Mouse (Mus musculus) mature B cell (primary cell): ENCODE results near the gene Rhox8.
"Not testable (repeated sequence)": the region's sequence is repeated elsewhere in the genome, so short reads cannot be mapped to it uniquely, and the experiment has no call there.

Experiments used
- in situ Hi-C: fragments of 300-500 bp; cut with MboI; formaldehyde crosslinking; loops from 2 replicates; pipeline ENCODE4 v1.14.3; 2019

Rhox8 gene

DNA sequence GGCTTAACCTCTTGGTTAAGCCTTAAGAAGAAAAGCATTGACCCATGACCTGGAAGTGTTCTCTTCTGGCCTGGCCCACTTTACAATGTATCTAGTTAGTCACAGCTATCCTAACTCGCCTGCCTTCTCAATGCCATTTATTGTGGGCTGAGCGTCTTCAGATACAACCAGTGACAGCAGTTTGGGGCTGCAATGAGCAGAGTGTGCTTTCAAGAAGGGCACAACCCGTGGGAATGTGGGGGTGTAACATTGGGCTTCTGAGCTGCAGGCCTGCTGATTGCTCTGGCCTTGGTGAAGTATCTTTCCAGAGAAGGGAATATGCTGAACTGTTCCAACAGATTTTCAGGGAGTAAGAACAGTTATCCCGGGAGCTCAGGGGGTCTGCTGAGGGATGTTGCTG lies at the start of gene Rhox8:
Gene Rhox8 (minus strand): TSS at position 101 of the 400 bp plus-strand sequence.
- in situ Hi-C loops = no loop called here

DNA sequence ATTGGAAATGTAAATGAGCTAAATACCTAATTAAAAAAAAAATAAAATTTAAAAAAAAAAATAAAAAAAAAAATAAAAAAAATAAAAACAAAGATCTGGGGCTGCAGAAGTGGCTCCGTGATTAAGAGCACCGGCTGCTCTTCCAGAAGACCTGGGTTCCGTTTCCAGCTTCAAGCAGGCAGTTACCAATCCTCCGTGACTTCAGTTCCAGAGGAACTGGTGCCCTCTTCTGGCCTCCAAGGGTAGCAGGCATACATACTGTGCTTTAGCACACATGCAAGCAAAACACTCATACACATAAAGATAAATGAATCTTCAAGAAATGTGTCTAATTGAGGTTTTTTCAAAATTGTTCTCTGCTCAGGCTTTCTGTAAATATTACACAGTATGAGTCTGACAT lies 37.6 kb upstream of the Rhox8 start:
- in situ Hi-C loops = no loop called here

DNA sequence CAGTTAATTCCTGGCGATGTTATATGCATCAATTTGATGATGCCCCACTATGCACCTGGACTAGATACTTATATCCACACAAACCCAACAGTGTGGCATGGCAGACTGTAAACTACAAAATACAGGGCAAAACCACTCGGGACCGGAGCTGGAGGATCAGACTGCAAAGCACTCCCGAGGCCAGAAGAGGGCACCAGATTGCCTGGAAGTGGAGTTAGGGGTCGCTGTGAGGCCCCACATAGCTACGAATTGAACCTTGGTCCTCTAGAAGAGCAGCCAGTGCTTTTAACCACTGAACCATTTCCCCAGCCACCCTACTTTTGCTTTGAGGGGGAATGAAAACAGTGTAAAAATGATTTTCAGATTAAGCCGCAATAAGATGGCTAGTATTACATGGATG lies 29.8 kb upstream of the Rhox8 start:
- in situ Hi-C loops = no loop called here

DNA sequence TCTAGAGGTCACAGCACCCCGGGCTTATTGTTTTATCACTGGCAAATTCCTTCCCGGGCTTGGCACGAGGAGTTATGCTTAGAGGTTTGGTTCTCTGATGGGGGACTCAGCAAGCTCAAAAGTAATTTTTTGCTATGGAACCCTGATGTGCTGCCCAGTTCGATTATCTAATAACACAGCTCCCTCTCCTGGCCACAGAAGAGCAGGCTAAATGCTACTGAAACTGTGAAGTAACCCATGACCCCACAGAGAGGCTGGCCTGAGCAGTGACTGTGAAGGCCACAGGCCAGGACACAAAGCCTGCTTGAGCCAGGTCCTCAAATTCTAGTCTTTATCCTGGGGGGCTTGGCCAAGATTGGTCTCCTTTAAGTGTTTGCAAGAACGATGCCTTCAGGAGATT lies 25.0 kb upstream of the Rhox8 start:
- in situ Hi-C loops = no loop called here

DNA sequence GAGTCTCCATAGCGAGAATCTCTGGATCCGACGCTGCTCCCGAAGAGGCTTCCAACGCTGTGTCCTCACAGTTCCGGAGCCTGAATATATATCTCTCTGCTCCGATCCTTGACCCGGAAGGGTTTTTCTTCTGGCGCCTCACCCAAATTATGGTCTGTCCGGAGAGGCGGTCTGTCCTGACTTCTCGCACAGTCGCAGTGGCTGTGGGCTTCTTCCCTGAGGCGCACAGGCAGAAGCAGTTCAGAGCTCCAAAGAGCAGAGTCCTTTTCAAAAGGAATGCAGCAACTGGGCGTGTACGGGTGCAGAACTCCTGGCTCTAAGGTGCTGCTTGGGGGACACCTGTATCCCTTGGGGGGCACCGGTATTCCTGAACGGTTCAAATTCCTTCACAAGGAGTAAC lies 22.9 kb upstream of the Rhox8 start, which contains the start of gene Rhox9:
Gene Rhox9 (minus strand): TSS at position 101 of the 400 bp plus-strand sequence.
- in situ Hi-C loops = not testable (repeated sequence)

DNA sequence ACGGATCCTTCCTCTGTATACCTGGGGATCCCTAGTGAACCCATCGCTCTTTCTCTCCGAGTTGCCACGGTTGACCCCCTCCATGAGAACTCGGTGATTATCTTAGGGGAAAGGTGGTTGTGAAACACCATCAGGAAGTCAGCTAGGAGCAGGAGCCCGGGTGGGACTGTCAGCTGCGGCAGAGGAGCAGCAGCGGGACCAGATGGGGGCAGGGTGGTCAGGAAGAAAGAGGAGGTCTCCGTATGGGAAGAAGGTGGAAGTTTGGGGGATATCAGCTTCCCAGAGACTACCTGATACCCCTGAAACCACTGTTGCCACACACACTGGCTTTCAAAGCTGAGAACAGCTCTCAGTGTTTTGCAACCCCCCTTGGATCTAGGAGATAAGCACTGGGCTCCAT lies 18.4 kb upstream of the Rhox8 start, which contains the start of gene Rhox7b:
Gene Rhox7b (minus strand): TSS at position 101 of the 400 bp plus-strand sequence.
- in situ Hi-C loops = not testable (repeated sequence)

DNA sequence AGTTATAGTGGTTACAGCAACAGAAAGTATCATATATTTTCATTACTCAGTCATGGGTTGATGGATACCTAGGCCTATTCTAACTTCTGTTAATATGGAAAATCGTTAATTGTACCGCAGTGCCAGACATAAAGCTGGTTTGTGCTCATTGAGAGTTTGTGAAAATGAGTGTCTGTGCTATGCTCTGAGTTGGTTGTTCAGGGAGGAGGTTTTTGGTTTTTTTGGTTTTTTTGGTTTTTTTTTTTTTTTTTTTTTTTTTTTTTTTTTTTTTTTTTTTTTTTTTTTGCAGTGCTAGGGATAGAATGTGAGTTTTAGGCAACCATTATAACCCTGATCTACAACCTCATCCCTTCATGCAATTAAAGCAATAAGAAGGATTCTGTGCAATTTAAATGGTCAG lies 7.1 kb downstream of the Rhox8 start:
- in situ Hi-C loops = no loop called here

DNA sequence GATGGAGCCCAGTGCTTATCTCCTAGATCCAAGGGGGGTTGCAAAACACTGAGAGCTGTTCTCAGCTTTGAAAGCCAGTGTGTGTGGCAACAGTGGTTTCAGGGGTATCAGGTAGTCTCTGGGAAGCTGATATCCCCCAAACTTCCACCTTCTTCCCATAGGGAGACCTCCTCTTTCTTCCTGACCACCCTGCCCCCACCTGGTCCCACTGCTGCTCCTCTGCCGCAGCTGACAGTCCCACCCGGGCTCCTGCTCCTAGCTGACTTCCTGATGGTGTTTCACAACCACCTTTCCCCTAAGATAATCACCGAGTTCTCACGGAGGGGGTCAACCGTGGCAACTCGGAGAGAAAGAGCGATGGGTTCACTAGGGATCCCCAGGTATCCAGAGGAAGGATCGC lies 47.4 kb downstream of the Rhox8 start, which contains the start of gene Rhox7a:
Gene Rhox7a (plus strand): TSS at position 301 of the 400 bp plus-strand sequence.
- in situ Hi-C loops = not testable (repeated sequence)

DNA sequence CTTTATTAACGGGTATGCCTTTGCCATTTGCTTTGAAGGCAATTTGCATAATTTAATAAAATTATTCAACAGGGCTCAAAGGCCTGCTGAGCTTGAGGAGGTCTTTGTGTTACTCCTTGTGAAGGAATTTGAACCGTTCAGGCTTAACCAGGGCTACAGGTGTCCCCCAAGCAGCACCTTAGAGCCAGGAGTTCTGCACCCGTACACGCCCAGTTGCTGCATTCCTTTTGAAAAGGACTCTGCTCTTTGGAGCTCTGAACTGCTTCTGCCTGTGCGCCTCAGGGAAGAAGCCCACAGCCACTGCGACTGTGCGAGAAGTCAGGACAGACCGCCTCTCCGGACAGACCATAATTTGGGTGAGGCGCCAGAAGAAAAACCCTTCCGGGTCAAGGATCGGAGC lies 52.1 kb downstream of the Rhox8 start, which contains the start of gene Rhox6:
Gene Rhox6 (plus strand): TSS at position 301 of the 400 bp plus-strand sequence.
- in situ Hi-C loops = not testable (repeated sequence)
